Mouse (Mus musculus): ENCODE measurements around the gene Plb1. TPM values are rescaled to one million over a fixed set of nuclear protein-coding genes. Genes with fewer than 3 reads are reported as not detected.

Plb1 gene
- total RNA-seq, 2 experiments from 2014 or later: 0.29 to 0.33 TPM

- no peak for DNase-seq (ENCODE audit: low spot score in 2 of 2)
Measured at GRCm38 (mm10) chr5:32378546-32378945, 146.0 kb downstream of the Plb1 start.

- DNase-seq (ENCODE audit: low spot score in 2 of 2): no peak
Measured at GRCm38 (mm10) chr5:32388656-32389055, 156.1 kb downstream of the Plb1 start.

- DNase-seq (ENCODE audit: low spot score in 2 of 2): no peak
Measured at GRCm38 (mm10) chr5:32390295-32390694, 157.8 kb downstream of the Plb1 start.

GRCm38 (mm10) chr5:32392281-32392680, 159.8 kb downstream of the Plb1 start:
- no peak for DNase-seq (ENCODE audit: low spot score in 2 of 2)

- no peak for DNase-seq (ENCODE audit: low spot score in 2 of 2)
Measured at GRCm38 (mm10) chr5:32394586-32394985, 162.1 kb downstream of the Plb1 start.

GRCm38 (mm10) chr5:32395101-32395892, 162.8 kb downstream of the Plb1 start:
- DNase-seq (ENCODE audit: low spot score in 2 of 2): no peak

- no peak for DNase-seq (ENCODE audit: low spot score in 2 of 2)
Measured at GRCm38 (mm10) chr5:32397719-32398118, 165.2 kb downstream of the Plb1 start.

GRCm38 (mm10) chr5:32400926-32401325, 168.4 kb downstream of the Plb1 start:
- DNase-seq (ENCODE audit: low spot score in 2 of 2): no peak

- no peak for DNase-seq (ENCODE audit: low spot score in 2 of 2)
Measured at GRCm38 (mm10) chr5:32403082-32403953, 170.8 kb downstream of the Plb1 start.

- DNase-seq (ENCODE audit: low spot score in 2 of 2): no peak
Measured at GRCm38 (mm10) chr5:32405199-32405855, 172.8 kb downstream of the Plb1 start.

- DNase-seq (ENCODE audit: low spot score in 2 of 2): no peak
Measured at GRCm38 (mm10) chr5:32408771-32409170, 176.3 kb downstream of the Plb1 start.

GRCm38 (mm10) chr5:32409747-32410146, 177.2 kb downstream of the Plb1 start:
- DNase-seq (ENCODE audit: low spot score in 2 of 2): no peak

- DNase-seq (ENCODE audit: low spot score in 2 of 2): no peak
Measured at GRCm38 (mm10) chr5:32410954-32411688, 178.6 kb downstream of the Plb1 start.

GRCm38 (mm10) chr5:32412186-32412950, 179.9 kb downstream of the Plb1 start:
- no peak for DNase-seq (ENCODE audit: low spot score in 2 of 2)

- no peak for DNase-seq (ENCODE audit: low spot score in 2 of 2)
Measured at GRCm38 (mm10) chr5:32413083-32413482, 180.6 kb downstream of the Plb1 start.

GRCm38 (mm10) chr5:32413569-32413968, 181.1 kb downstream of the Plb1 start:
- DNase-seq (ENCODE audit: low spot score in 2 of 2): no peak

GRCm38 (mm10) chr5:32414461-32414985, 182.0 kb downstream of the Plb1 start:
- DNase-seq (ENCODE audit: low spot score in 2 of 2): no peak

GRCm38 (mm10) chr5:32415554-32415953, 183.0 kb downstream of the Plb1 start:
- DNase-seq (ENCODE audit: low spot score in 2 of 2): no peak

All from adrenal gland, adult 18-20 months (tissue).